In the genomic region with DNA sequence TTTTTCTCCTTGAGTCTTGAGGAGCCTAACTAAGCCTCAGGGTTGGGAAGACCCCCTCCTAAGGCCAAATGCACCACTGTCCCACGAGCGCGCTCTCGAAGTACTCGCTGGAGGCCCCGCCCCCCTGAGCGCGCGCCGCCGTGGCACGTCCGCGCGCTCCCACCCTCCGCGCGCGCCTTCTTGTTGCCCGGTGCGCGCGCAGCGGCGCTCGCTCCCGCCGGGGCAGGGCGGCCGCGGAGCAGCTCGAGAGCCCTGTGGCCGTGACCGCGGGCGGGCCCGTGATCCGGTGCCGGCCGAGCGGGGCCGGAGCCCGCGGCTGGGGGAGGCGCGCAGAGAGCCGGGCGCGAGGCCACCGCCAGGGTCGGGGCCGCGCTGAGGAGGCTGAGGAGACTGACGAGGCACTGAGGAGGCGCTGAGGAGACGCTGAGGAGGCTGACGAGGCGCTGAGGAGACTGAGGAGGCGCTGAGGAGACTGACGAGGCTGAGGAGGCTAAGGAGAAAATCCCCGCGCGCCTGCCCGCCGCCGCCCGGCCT, we compare ENCODE assay signal across 8 mouse cellular contexts. TPM values are rescaled to one million over a fixed set of nuclear protein-coding genes. Genes with fewer than 3 reads are reported as not detected.
DNase-seq lines count a peak whose midpoint lies in the region; ATAC-seq and TF ChIP-seq lines count a peak whose summit lies in the region.

Dip2c (plus strand) TSS at position 207 of the 534 bp plus-strand sequence.

- H3K4me1 ChIP-seq in ES-E14 (ENCODE audit: control insufficient read depth in 2 of 2, insufficient read depth in 2 of 2, low read length in 2 of 2, poor library complexity in 1 of 2) = peaks cover 4 to 6% of the 10 kb centered on the region in 2 experiments; a peak in 3 of 4 replicates
- H3K4me1 ChIP-seq in hindbrain, embryonic 10.5 days (replicated peaks) = peaks cover 30% of the 10 kb centered on the region
- peaks cover 13% of the 10 kb centered on the region; the same call in 1 of the 2 replicates for H3K4me1 ChIP-seq in lung, embryonic 15.5 days

- peak; percentile 90 for ATAC-seq in frontal cortex, adult (ENCODE audit: low TSS enrichment)
- ATAC-seq in lung, embryonic 15.5 days (ENCODE audit: borderline replicate concordance, extremely low read depth, low FRiP score, low TSS enrichment) = peak; percentile 93

- H3K9ac ChIP-seq in ES-E14 (ENCODE audit: insufficient read depth, low read depth, low read length, poor library complexity, severe bottlenecking) = peak within 1 kb of the TSS; percentile 89
- peak within 1 kb of the TSS; percentile 98 for H3K9ac ChIP-seq in lung, embryonic 15.5 days

- no peaks in the 10 kb centered on the region for H3K9me3 ChIP-seq in ES-E14 (ENCODE audit: control insufficient read depth, insufficient read depth, low read depth, low read length)
- no peaks in the 10 kb centered on the region for H3K9me3 ChIP-seq in hindbrain, embryonic 10.5 days
- H3K9me3 ChIP-seq in lung, embryonic 15.5 days = no peaks in the 10 kb centered on the region

- peak within 1 kb of the TSS; percentile 45; the same call in 1 of the 2 replicates for H3K27ac ChIP-seq in ES-E14 (ENCODE audit: insufficient read depth, low read depth, low read length, poor library complexity, severe bottlenecking)
- H3K27ac ChIP-seq in hindbrain, embryonic 10.5 days = peak within 1 kb of the TSS; percentile 96
- peak within 1 kb of the TSS; percentile 97 for H3K27ac ChIP-seq in lung, embryonic 15.5 days

- no peaks in the 10 kb centered on the region for H3K27me3 ChIP-seq in hindbrain, embryonic 10.5 days (ENCODE audit: insufficient read depth, poor library complexity, severe bottlenecking)
- no peaks in the 10 kb centered on the region for H3K27me3 ChIP-seq in lung, embryonic 15.5 days

- H3K36me3 ChIP-seq in ES-E14 (ENCODE audit: control insufficient read depth, insufficient read depth, low read length, poor library complexity, severe bottlenecking) = no peaks in the 10 kb centered on the region
- H3K36me3 ChIP-seq in hindbrain, embryonic 10.5 days = no peaks in the 10 kb centered on the region
- H3K36me3 ChIP-seq in lung, embryonic 15.5 days = no peaks in the 10 kb centered on the region

- WGBS in hindbrain, embryonic 10.5 days = under 1% methylated on average over 67 of the region's 67 CpGs
- WGBS in lung, embryonic 15.5 days = under 1% methylated on average over 55 of the region's 67 CpGs

- in situ Hi-C loops in ES-E14 (cut with MboI; ENCODE audit: low sequenced_read_pairs in 2 of 2, unreplicated experiment in 2 of 2) = no loop called here

- H3K4me2 ChIP-seq in lung, embryonic 15.5 days = peak within 1 kb of the TSS; percentile 90

- DNase-seq in ES-E14 (ENCODE audit: low read depth, low spot score) = peak; percentile 78
- peak; percentile 86 to 98 for DNase-seq in cerebellum, adult 18-20 months
- DNase-seq in hindbrain, embryonic 10.5 days (ENCODE audit: low spot score) = no peak
- peak; percentile 73 for DNase-seq in layer of hippocampus, adult 9-10 months (ENCODE audit: low spot score)
- peak; percentile 77 for DNase-seq in ovary, postnatal 10 days (ENCODE audit: low spot score)
- peak; percentile 88 for DNase-seq in thymus, postnatal 0 days (ENCODE audit: low spot score)

- H3K4me3 ChIP-seq in ES-E14 (ENCODE audit: insufficient read depth in 1 of 2, low read depth in 1 of 2, low read length in 2 of 2, poor library complexity in 1 of 2, severe bottlenecking in 1 of 2) = peak within 1 kb of the TSS; percentile 88 to 91
- H3K4me3 ChIP-seq in hindbrain, embryonic 10.5 days = peak within 1 kb of the TSS; percentile 70
- H3K4me3 ChIP-seq in lung, embryonic 15.5 days = peak within 1 kb of the TSS; percentile 98

TF ChIP-seq in ES-E14, 5 proteins besides CTCF, POLR2A, EP300 and RAD21:
- TF ChIP-seq ZNF384 (IDR thresholded peaks at IDR 0.05; ENCODE audit: low read depth, low read length) (no peak), ZC3H11A (IDR thresholded peaks at IDR 0.05; ENCODE audit: borderline replicate concordance, low read depth, low read length) (no peak), HCFC1 (IDR thresholded peaks at IDR 0.05; ENCODE audit: borderline replicate concordance, insufficient read depth, low read length) (no peak), MAFK (IDR thresholded peaks at IDR 0.05; ENCODE audit: insufficient read depth, low read depth, low read length) (no peak), CHD2 (IDR thresholded peaks at IDR 0.05; ENCODE audit: low read depth, low read length) (no peak)
TF ChIP-seq in ES-E14: peak in this region for 0.

RNA-seq across cellular contexts. Expression of gene Dip2c, which starts in this region (rescaled TPM):
- 10.6 and 12.8 TPM in 2 replicates for total RNA-seq in ES-E14 (2012; rRNA removed)
- 4.9 and 5.8 TPM in 2 replicates for polyA plus RNA-seq in hindbrain, embryonic 10.5 days (2016; fragmentation: Nextera tagmentation; extraction: Ambion mirVana)
- polyA plus RNA-seq in lung, embryonic 15.5 days (2015; fragmentation: Nextera tagmentation; extraction: Ambion mirVana) = 4.6 and 4.9 TPM in 2 replicates
- 1.7 and 2.0 TPM in 2 replicates for polyA plus RNA-seq in thymus, postnatal 0 days (2015; fragmentation: Nextera tagmentation; extraction: Ambion mirVana)

Comparison
In these comparisons a context has a peak if more than half of its experiments do, and no peak if none do; other contexts are left out.
1. H3K27ac ChIP-seq: peak in every context shown above with its lines; median percentile 97 in lung, embryonic 15.5 days; 96 in hindbrain, embryonic 10.5 days; 45 in ES-E14.